ENCODE assay signal across 10 mouse cellular contexts in genomic region chr11:88153880-88154279, GRCm38 (mm10). TPM values are rescaled to one million over a fixed set of nuclear protein-coding genes. Genes with fewer than 3 reads are reported as not detected.
DNase-seq lines count a peak whose midpoint lies in the region; ATAC-seq lines count a peak whose summit lies in the region.
"Had no signal": no experiment of that assay in that cellular context is flagged by ENCODE, and none has a peak within 500 bp of the region (broad histone marks: within the 10 kb centered on the region; RNA-seq: fewer than 3 reads in every experiment).

No protein-coding gene starts in this region.

- H3K4me2 ChIP-seq in kidney, embryonic 14.5 days (replicated peaks; ENCODE audit: low read depth, low read length), result no peak overlapping the region
- H3K4me2 ChIP-seq in embryonic facial prominence, embryonic 11.5 days (ENCODE audit: low read depth, low read length), result no peak overlapping the region
- H3K4me2 ChIP-seq in embryonic facial prominence, embryonic 15.5 days (replicated peaks), result no peak overlapping the region
- no peak overlapping the region for H3K4me2 ChIP-seq in limb, embryonic 15.5 days

- H3K36me3 ChIP-seq in kidney, embryonic 14.5 days (ENCODE audit: control insufficient read depth, insufficient read depth, low read length), result no peaks in the 10 kb centered on the region
- no peaks in the 10 kb centered on the region for H3K36me3 ChIP-seq in embryonic facial prominence, embryonic 11.5 days (replicated peaks; ENCODE audit: control insufficient read depth, insufficient read depth, low read depth, low read length)
- no peaks in the 10 kb centered on the region for H3K36me3 ChIP-seq in embryonic facial prominence, embryonic 15.5 days
- no peaks in the 10 kb centered on the region; the same call in 1 of the 2 replicates for H3K36me3 ChIP-seq in limb, embryonic 15.5 days

- no peak for DNase-seq in kidney, adult 11 months
- peak; percentile 33 for DNase-seq in embryonic facial prominence, embryonic 11.5 days (ENCODE audit: low spot score)
- DNase-seq in adrenal gland, adult 2 months, result no peak
- DNase-seq in left cerebral cortex, adult 8-10 months (ENCODE audit: low spot score in 2 of 2), result no peak
- DNase-seq: cerebellum, postnatal 36 days; gastrocnemius, postnatal 10 days; right cerebral cortex, postnatal 14 days had no signal

- H3K4me3 ChIP-seq in kidney, embryonic 14.5 days (ENCODE audit: low read length), result no peak overlapping the region
- no peak overlapping the region for H3K4me3 ChIP-seq in embryonic facial prominence, embryonic 11.5 days (ENCODE audit: low read depth, low read length)
- no peak overlapping the region for H3K4me3 ChIP-seq in embryonic facial prominence, embryonic 15.5 days (replicated peaks)
- H3K4me3 ChIP-seq in limb, embryonic 15.5 days, result no peak overlapping the region

- WGBS in kidney, embryonic 14.5 days, result 65% methylated on average over 5 of the region's 5 CpGs
- 62% methylated on average over 5 of the region's 5 CpGs for WGBS in embryonic facial prominence, embryonic 11.5 days
- WGBS in embryonic facial prominence, embryonic 15.5 days, result 33% methylated on average over 5 of the region's 5 CpGs
- 26% methylated on average over 5 of the region's 5 CpGs for WGBS in limb, embryonic 15.5 days

- ATAC-seq in kidney, embryonic 14.5 days (ENCODE audit: low FRiP score, low TSS enrichment), result no peak
- no peak for ATAC-seq in embryonic facial prominence, embryonic 11.5 days (replicated peaks; ENCODE audit: insufficient number of reproducible peaks, low FRiP score, low TSS enrichment, low read depth)
- peak; percentile 45; the same call in 1 of the 2 replicates for ATAC-seq in embryonic facial prominence, embryonic 15.5 days (ENCODE audit: insufficient number of reproducible peaks, low FRiP score, low TSS enrichment, low read depth)
- ATAC-seq in limb, embryonic 15.5 days (ENCODE audit: insufficient number of reproducible peaks, low FRiP score, low TSS enrichment, low read depth), result no peak

- no peaks in the 10 kb centered on the region for H3K9me3 ChIP-seq in kidney, embryonic 14.5 days (ENCODE audit: control insufficient read depth, low read length)
- no peaks in the 10 kb centered on the region for H3K9me3 ChIP-seq in embryonic facial prominence, embryonic 11.5 days (replicated peaks; ENCODE audit: control insufficient read depth, low read length)
- H3K9me3 ChIP-seq in embryonic facial prominence, embryonic 15.5 days (replicated peaks), result no peaks in the 10 kb centered on the region
- H3K9me3 ChIP-seq in limb, embryonic 15.5 days, result no peaks in the 10 kb centered on the region

- peaks cover 38% of the 10 kb centered on the region for H3K4me1 ChIP-seq in kidney, embryonic 14.5 days (ENCODE audit: control insufficient read depth, insufficient read depth, low read length)
- H3K4me1 ChIP-seq in embryonic facial prominence, embryonic 11.5 days (ENCODE audit: control insufficient read depth, insufficient read depth, low read length), result peaks cover 9% of the 10 kb centered on the region
- H3K4me1 ChIP-seq in embryonic facial prominence, embryonic 15.5 days, result peaks cover 68% of the 10 kb centered on the region
- peaks cover 75% of the 10 kb centered on the region for H3K4me1 ChIP-seq in limb, embryonic 15.5 days

- peak overlapping the region; percentile 18; the same call in 1 of the 2 replicates for H3K27ac ChIP-seq in kidney, embryonic 14.5 days (ENCODE audit: low read depth, low read length)
- H3K27ac ChIP-seq in embryonic facial prominence, embryonic 11.5 days (replicated peaks; ENCODE audit: low read depth, low read length), result peak overlapping the region; percentile 59
- peak overlapping the region; percentile 78 for H3K27ac ChIP-seq in embryonic facial prominence, embryonic 15.5 days (replicated peaks)
- H3K27ac ChIP-seq in limb, embryonic 15.5 days, result peak overlapping the region; percentile 55

- H3K9ac ChIP-seq in kidney, embryonic 14.5 days (ENCODE audit: low read depth, low read length), result no peak overlapping the region
- no peak overlapping the region for H3K9ac ChIP-seq in embryonic facial prominence, embryonic 11.5 days (replicated peaks; ENCODE audit: low read length)
- no peak overlapping the region for H3K9ac ChIP-seq in embryonic facial prominence, embryonic 15.5 days
- no peak overlapping the region for H3K9ac ChIP-seq in limb, embryonic 15.5 days

- no peaks in the 10 kb centered on the region for H3K27me3 ChIP-seq in kidney, embryonic 14.5 days (ENCODE audit: control insufficient read depth, insufficient read depth, low read length)
- no peaks in the 10 kb centered on the region for H3K27me3 ChIP-seq in embryonic facial prominence, embryonic 11.5 days (ENCODE audit: control insufficient read depth, insufficient read depth, low read length)
- no peaks in the 10 kb centered on the region for H3K27me3 ChIP-seq in embryonic facial prominence, embryonic 15.5 days
- H3K27me3 ChIP-seq in limb, embryonic 15.5 days, result no peaks in the 10 kb centered on the region

RNA-seq across cellular contexts. Expression of gene Mrps23, which starts 50.3 kb away (rescaled TPM):
- polyA plus RNA-seq in kidney, embryonic 14.5 days (2014; fragmentation: Nextera tagmentation; extraction: Ambion mirVana), result 62.3 and 63.6 TPM in 2 replicates
- 70.6 and 83.8 TPM in 2 replicates for polyA plus RNA-seq in embryonic facial prominence, embryonic 11.5 days (2014; fragmentation: Nextera tagmentation; extraction: Ambion mirVana)
- polyA plus RNA-seq in embryonic facial prominence, embryonic 15.5 days (2015; fragmentation: Nextera tagmentation; extraction: Ambion mirVana), result 58.4 and 61.6 TPM in 2 replicates
- polyA plus RNA-seq in limb, embryonic 15.5 days (2015; fragmentation: Nextera tagmentation; extraction: Ambion mirVana), result 52.4 and 53.0 TPM in 2 replicates
- 100 to 1,000 TPM; 194 to 208 TPM for total RNA-seq in adrenal gland, adult 2 months (2021)
- polyA plus RNA-seq in adrenal gland, adult 2 months (2012; rRNA removed), result 44.9 and 51.2 TPM in 2 replicates
- 10 to 100 TPM; 58.9 to 74.7 (median 64.6) TPM for total RNA-seq in left cerebral cortex, adult 8-10 months (2022)

RNA-seq across cellular contexts. Expression of gene Cuedc1, which starts 56.0 kb away (rescaled TPM):
- 13.2 and 17.0 TPM in 2 replicates for polyA plus RNA-seq in kidney, embryonic 14.5 days (2014; fragmentation: Nextera tagmentation; extraction: Ambion mirVana)
- 11.2 and 13.1 TPM in 2 replicates for polyA plus RNA-seq in embryonic facial prominence, embryonic 11.5 days (2014; fragmentation: Nextera tagmentation; extraction: Ambion mirVana)
- 35.4 and 38.7 TPM in 2 replicates for polyA plus RNA-seq in embryonic facial prominence, embryonic 15.5 days (2015; fragmentation: Nextera tagmentation; extraction: Ambion mirVana)
- 28.1 and 32.1 TPM in 2 replicates for polyA plus RNA-seq in limb, embryonic 15.5 days (2015; fragmentation: Nextera tagmentation; extraction: Ambion mirVana)
- 10 to 100 TPM; 49.3 to 61.7 TPM for total RNA-seq in adrenal gland, adult 2 months (2021)
- 76.9 and 91.3 TPM in 2 replicates for polyA plus RNA-seq in adrenal gland, adult 2 months (2012; rRNA removed)
- total RNA-seq in left cerebral cortex, adult 8-10 months (2022), result 10 to 100 TPM; 28.0 to 31.8 (median 30.9) TPM

Comparison
In these comparisons a context has a peak if more than half of its experiments do, and no peak if none do; other contexts are left out.
1. H3K27ac ChIP-seq: peak in every context shown above with its lines; median percentile 78 in embryonic facial prominence, embryonic 15.5 days; 59 in embryonic facial prominence, embryonic 11.5 days; 55 in limb, embryonic 15.5 days; 18 in kidney, embryonic 14.5 days.